17 mouse cellular contexts compared by ENCODE assay signal in genomic region chr10:62296086-62296872, GRCm38 (mm10). TPM values are rescaled to one million over a fixed set of nuclear protein-coding genes. Genes with fewer than 3 reads are reported as not detected.
DNase-seq lines count a peak whose midpoint lies in the region; ATAC-seq and TF ChIP-seq lines count a peak whose summit lies in the region.
"Had no signal": no experiment of that assay in that cellular context is flagged by ENCODE, and none has a peak within 500 bp of the region (broad histone marks: within the 10 kb centered on the region; RNA-seq: fewer than 3 reads in every experiment).

No protein-coding gene starts in this region.

- no peaks in the 10 kb centered on the region for H3K9me3 ChIP-seq in lung, embryonic 14.5 days (ENCODE audit: low read depth, low read length)
- H3K9me3 ChIP-seq in hindbrain, embryonic 14.5 days (ENCODE audit: control insufficient read depth, low read length) = no peaks in the 10 kb centered on the region
- H3K9me3 ChIP-seq in stomach, postnatal 0 days (ENCODE audit: control insufficient read depth, low read length) = no peaks in the 10 kb centered on the region
- H3K9me3 ChIP-seq: liver, embryonic 13.5 days had no signal

- TF ChIP-seq CTCF in lung, embryonic 14.5 days (IDR thresholded peaks at IDR 0.05; ENCODE audit: low read depth) = no peak
- TF ChIP-seq CTCF in lung, adult 2 months (IDR thresholded peaks at IDR 0.05; ENCODE audit: insufficient read depth, low read length) = no peak
- TF ChIP-seq CTCF in stomach, postnatal 0 days (IDR thresholded peaks at IDR 0.05; ENCODE audit: low read depth) = no peak

- no peak for TF ChIP-seq EP300 in stomach, postnatal 0 days (optimal IDR thresholded peaks at IDR 0.05)

- no peak overlapping the region for H3K4me3 ChIP-seq in lung, embryonic 14.5 days (ENCODE audit: low read depth, low read length)
- H3K4me3 ChIP-seq in lung, adult 2 months (replicated peaks; ENCODE audit: extremely low read depth, low read depth, low read length) = no peak overlapping the region
- H3K4me3 ChIP-seq in hindbrain, embryonic 14.5 days (replicated peaks; ENCODE audit: low read length) = no peak overlapping the region
- H3K4me3 ChIP-seq in stomach, postnatal 0 days (ENCODE audit: low read depth, low read length) = no peak overlapping the region
- H3K4me3 ChIP-seq: liver, embryonic 13.5 days had no signal

- 68% methylated on average over 22 of the region's 26 CpGs for WGBS in lung, embryonic 14.5 days
- 85% methylated on average over 22 of the region's 26 CpGs for WGBS in lung, adult 2 months
- 51% methylated on average over 22 of the region's 26 CpGs for WGBS in hindbrain, embryonic 14.5 days
- WGBS in stomach, postnatal 0 days = 75% methylated on average over 21 of the region's 26 CpGs

- ATAC-seq in lung, embryonic 14.5 days (ENCODE audit: insufficient read depth) = no peak
- ATAC-seq in hindbrain, embryonic 14.5 days (ENCODE audit: low FRiP score) = peak; percentile 27; the same call in 1 of the 2 replicates
- no peak for ATAC-seq in stomach, postnatal 0 days (ENCODE audit: low FRiP score, low TSS enrichment)
- no peak for ATAC-seq in erythroblast, adult 5-6 weeks (replicated peaks; ENCODE audit: low FRiP score, poor library complexity, severe bottlenecking)
- ATAC-seq: Patski had no signal

- DNase-seq in cerebellum, adult 9-11 months = peak; percentile 19
- no peak for DNase-seq in cerebellum, adult 11 months
- DNase-seq in lung, embryonic 14.5 days = peak; percentile 49
- DNase-seq in lung, adult 2 months = no peak
- DNase-seq in hindbrain, embryonic 14.5 days (ENCODE audit: low spot score) = peak; percentile 58
- peak; percentile 27 for DNase-seq in stomach, postnatal 0 days (ENCODE audit: low spot score)
- no peak for DNase-seq in layer of hippocampus, adult 11-12 months (ENCODE audit: low spot score)
- DNase-seq: adrenal gland, postnatal 14 days; cerebellum, adult 8-10 months; gastrocnemius, postnatal 14 days; heart, postnatal 14 days; liver, embryonic 13.5 days had no signal

- H3K9ac ChIP-seq in lung, embryonic 14.5 days = no peak overlapping the region
- no peak overlapping the region for H3K9ac ChIP-seq in hindbrain, embryonic 14.5 days
- H3K9ac ChIP-seq in stomach, postnatal 0 days (ENCODE audit: low read length) = no peak overlapping the region
- H3K9ac ChIP-seq: liver, embryonic 13.5 days had no signal

- no peaks in the 10 kb centered on the region for H3K4me1 ChIP-seq in lung, embryonic 14.5 days (ENCODE audit: insufficient read depth)
- peaks cover 4% of the 10 kb centered on the region; the same call in 1 of the 2 replicates for H3K4me1 ChIP-seq in lung, adult 2 months (ENCODE audit: control insufficient read depth, insufficient read depth, low read length)
- 0 out of 2 replicates have a peak, but pooled peaks cover 3% of the 10 kb centered on the region for H3K4me1 ChIP-seq in hindbrain, embryonic 14.5 days (replicated peaks; ENCODE audit: control insufficient read depth, insufficient read depth, low read length)
- H3K4me1 ChIP-seq in stomach, postnatal 0 days (replicated peaks; ENCODE audit: control insufficient read depth, insufficient read depth) = no peaks in the 10 kb centered on the region

- H3K27me3 ChIP-seq in lung, embryonic 14.5 days (ENCODE audit: insufficient read depth, low read length) = no peaks in the 10 kb centered on the region
- H3K27me3 ChIP-seq in hindbrain, embryonic 14.5 days (ENCODE audit: control insufficient read depth, insufficient read depth, low read length) = no peaks in the 10 kb centered on the region
- no peaks in the 10 kb centered on the region for H3K27me3 ChIP-seq in stomach, postnatal 0 days (ENCODE audit: control insufficient read depth, insufficient read depth, low read length)
- H3K27me3 ChIP-seq: liver, embryonic 13.5 days; Patski had no signal

- 0 out of 2 replicates have a peak, but pooled peaks cover 16% of the 10 kb centered on the region for H3K36me3 ChIP-seq in lung, embryonic 14.5 days (ENCODE audit: insufficient read depth)
- peaks cover 49% of the 10 kb centered on the region for H3K36me3 ChIP-seq in hindbrain, embryonic 14.5 days (replicated peaks; ENCODE audit: control insufficient read depth, insufficient read depth)
- H3K36me3 ChIP-seq in stomach, postnatal 0 days (ENCODE audit: control insufficient read depth, insufficient read depth, low read length) = peaks cover 13% of the 10 kb centered on the region; the same call in 1 of the 2 replicates

- no peak for TF ChIP-seq POLR2A in lung, adult 2 months (IDR thresholded peaks at IDR 0.05; ENCODE audit: borderline replicate concordance, extremely low read depth, low read depth, low read length)

- H3K4me2 ChIP-seq in lung, embryonic 14.5 days = no peak overlapping the region
- peak overlapping the region; percentile 26 for H3K4me2 ChIP-seq in hindbrain, embryonic 14.5 days (replicated peaks)
- no peak overlapping the region for H3K4me2 ChIP-seq in stomach, postnatal 0 days (replicated peaks; ENCODE audit: low read depth)
- H3K4me2 ChIP-seq: liver, embryonic 13.5 days had no signal

- no peak overlapping the region for H3K27ac ChIP-seq in lung, embryonic 14.5 days (ENCODE audit: low read depth)
- no peak overlapping the region for H3K27ac ChIP-seq in hindbrain, embryonic 14.5 days
- H3K27ac ChIP-seq in stomach, postnatal 0 days (replicated peaks) = no peak overlapping the region
- H3K27ac ChIP-seq: kidney, postnatal 0 days; liver, embryonic 13.5 days had no signal

RNA-seq across cellular contexts. Expression of gene Tacr2, which starts 44.0 kb away (rescaled TPM):
- polyA plus RNA-seq in lung, embryonic 14.5 days (2014; fragmentation: Nextera tagmentation; extraction: Ambion mirVana) = 0.46 and 0.85 TPM in 2 replicates
- polyA plus RNA-seq in lung, adult 2 months (2012; rRNA removed) = 0.76 and 0.96 TPM in 2 replicates
- 0.12 and 0.19 TPM in 2 replicates for polyA plus RNA-seq in hindbrain, embryonic 14.5 days (2014; fragmentation: Nextera tagmentation; extraction: Ambion mirVana)
- 1.3 and 1.6 TPM in 2 replicates for polyA plus RNA-seq in stomach, postnatal 0 days (2015; fragmentation: Nextera tagmentation; extraction: Ambion mirVana)
- total RNA-seq in erythroblast, adult 5-6 weeks (2015; ENCODE audit: low replicate concordance) = not detected in 2 replicates
- not detected in 2 replicates for total RNA-seq in erythroblast, adult 5-6 weeks (2017; ENCODE audit: low replicate concordance)
- total RNA-seq: gastrocnemius, postnatal 14 days; heart, postnatal 14 days; megakaryocyte progenitor cell, adult 5-6 weeks; neutrophil, adult 5-6 weeks had no signal
- polyA plus RNA-seq: kidney, postnatal 0 days; liver, embryonic 13.5 days had no signal

Comparison
In these comparisons a context has a peak if more than half of its experiments do, and no peak if none do; other contexts are left out.
1. DNase-seq: peak in cerebellum, adult 9-11 months (single experiment), lung, embryonic 14.5 days (single experiment), hindbrain, embryonic 14.5 days (single experiment) and stomach, postnatal 0 days (single experiment); none in cerebellum, adult 11 months (single experiment), lung, adult 2 months (single experiment) and layer of hippocampus, adult 11-12 months (single experiment).